Mouse (Mus musculus): ENCODE measurements around the gene Bricd5. TPM values are rescaled to one million over a fixed set of nuclear protein-coding genes. Genes with fewer than 3 reads are reported as not detected.
"Not testable (repeated sequence)": the region's sequence is repeated elsewhere in the genome, so short reads cannot be mapped to it uniquely, and the experiment has no call there.

Gene Bricd5
- 0.39 and 0.92 TPM in 2 replicates for polyA plus RNA-seq (2015; fragmentation: Nextera tagmentation; extraction: Ambion mirVana)

GRCm38 (mm10) chr17:24473612-24474275, at the start of gene Bricd5:
Gene Bricd5, plus strand, starts transcription at chr17:24473884.
- no peak within 1 kb of the TSS for H3K27ac ChIP-seq (ENCODE audit: low read length)
- H3K9ac ChIP-seq (replicated peaks; ENCODE audit: low read depth, low read length) = no peak within 1 kb of the TSS

GRCm38 (mm10) chr17:24424489-24424888, 49.2 kb upstream of the Bricd5 start:
- Histone ChIP-seq H3K9me3 (ENCODE audit: control insufficient read depth, low read length) (no peaks in the 10 kb centered on the region), H3K4me1 (replicated peaks; ENCODE audit: control insufficient read depth, insufficient read depth, low read length) (peaks cover 12% of the 10 kb centered on the region), H3K27me3 (replicated peaks; ENCODE audit: control insufficient read depth, insufficient read depth, low read length) (no peaks in the 10 kb centered on the region), H3K4me3 (replicated peaks; ENCODE audit: low read length) (no peak overlapping the region), H3K9ac (replicated peaks; ENCODE audit: low read depth, low read length) (no peak overlapping the region), H3K27ac (ENCODE audit: low read length) (no peak overlapping the region), H3K36me3 (ENCODE audit: control insufficient read depth, insufficient read depth) (peaks cover 34% of the 10 kb centered on the region), H3K4me2 (ENCODE audit: low read length) (no peak overlapping the region)
- WGBS = 95% methylated on average over 5 of the region's 5 CpGs
- no peak for ATAC-seq

More at GRCm38 (mm10) chr17:24473612-24474275, at the start of gene Bricd5:
- H3K9me3 ChIP-seq (ENCODE audit: control insufficient read depth, low read length) = no peaks in the 10 kb centered on the region
- no peak within 1 kb of the TSS for H3K4me3 ChIP-seq (replicated peaks; ENCODE audit: low read length)
- peaks cover 36% of the 10 kb centered on the region for H3K4me1 ChIP-seq (replicated peaks; ENCODE audit: control insufficient read depth, insufficient read depth, low read length)
- no peak for ATAC-seq
- H3K4me2 ChIP-seq (ENCODE audit: low read length) = no peak within 1 kb of the TSS
- H3K36me3 ChIP-seq (ENCODE audit: control insufficient read depth, insufficient read depth) = peaks cover 9% of the 10 kb centered on the region
- WGBS = 83% methylated on average over 6 of the region's 6 CpGs
- no peaks in the 10 kb centered on the region for H3K27me3 ChIP-seq (replicated peaks; ENCODE audit: control insufficient read depth, insufficient read depth, low read length)

DNA sequence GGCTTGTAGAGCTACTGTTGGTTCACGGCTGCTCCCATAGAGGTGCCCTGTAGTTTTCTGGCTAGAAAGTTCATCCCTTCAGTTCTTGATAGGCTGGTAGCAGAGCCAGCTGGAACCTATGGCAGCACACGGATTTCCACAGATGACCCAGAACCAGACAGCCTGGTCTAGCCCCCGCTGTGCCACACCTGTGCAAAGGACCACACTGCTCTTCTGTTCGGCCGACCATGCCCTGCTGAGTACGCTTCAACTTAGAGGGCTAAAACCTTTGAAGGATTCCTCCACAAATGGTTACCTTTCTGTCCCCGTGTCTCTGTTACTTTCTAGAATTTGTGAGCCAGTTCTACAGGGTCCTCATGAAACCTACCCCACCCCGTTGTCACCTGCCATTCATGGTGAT, 48.4 kb upstream of the Bricd5 start:
- not testable (repeated sequence) for H3K4me3 ChIP-seq (replicated peaks; ENCODE audit: low read length); H3K27me3 ChIP-seq (replicated peaks; ENCODE audit: control insufficient read depth, insufficient read depth, low read length); ATAC-seq; H3K27ac ChIP-seq (ENCODE audit: low read length); H3K9ac ChIP-seq (replicated peaks; ENCODE audit: low read depth, low read length); H3K9me3 ChIP-seq (ENCODE audit: control insufficient read depth, low read length); H3K4me2 ChIP-seq (ENCODE audit: low read length)
- H3K36me3 ChIP-seq (ENCODE audit: control insufficient read depth, insufficient read depth) = peaks cover 26% of the 10 kb centered on the region
- H3K4me1 ChIP-seq (replicated peaks; ENCODE audit: control insufficient read depth, insufficient read depth, low read length) = peaks cover 12% of the 10 kb centered on the region
- 94% methylated on average over 5 of the region's 8 CpGs for WGBS

DNA sequence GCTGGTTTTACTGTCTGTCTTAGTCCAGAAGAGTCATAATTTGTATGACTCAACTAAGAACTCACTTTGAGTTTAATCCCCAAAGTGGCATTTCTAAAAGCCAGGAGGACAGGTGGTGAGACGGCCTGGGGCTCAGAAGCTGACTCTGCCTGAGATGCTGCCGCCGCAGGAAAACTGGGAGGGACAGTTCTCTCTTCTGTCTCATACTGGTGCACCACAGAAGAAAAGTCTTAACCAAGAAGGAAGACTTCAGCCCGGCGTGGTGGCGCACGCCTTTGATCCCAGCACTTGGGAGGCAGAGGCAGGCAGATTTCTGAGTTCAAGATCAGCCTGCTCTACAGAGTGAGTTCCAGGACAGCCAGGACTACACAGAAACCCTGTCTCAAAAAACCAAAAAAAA, 47.8 kb upstream of the Bricd5 start:
- no peak for ATAC-seq
- H3K9me3 ChIP-seq (ENCODE audit: control insufficient read depth, low read length) = no peaks in the 10 kb centered on the region
- 92% methylated on average over 7 of the region's 7 CpGs for WGBS
- no peaks in the 10 kb centered on the region for H3K27me3 ChIP-seq (replicated peaks; ENCODE audit: control insufficient read depth, insufficient read depth, low read length)
- H3K4me2 ChIP-seq (ENCODE audit: low read length) = no peak overlapping the region
- no peak overlapping the region for H3K9ac ChIP-seq (replicated peaks; ENCODE audit: low read depth, low read length)
- H3K4me1 ChIP-seq (replicated peaks; ENCODE audit: control insufficient read depth, insufficient read depth, low read length) = peaks cover 12% of the 10 kb centered on the region
- no peak overlapping the region for H3K4me3 ChIP-seq (replicated peaks; ENCODE audit: low read length)
- H3K36me3 ChIP-seq (ENCODE audit: control insufficient read depth, insufficient read depth) = peaks cover 23% of the 10 kb centered on the region
- peak overlapping the region; percentile 91 for H3K27ac ChIP-seq (ENCODE audit: low read length)

DNA sequence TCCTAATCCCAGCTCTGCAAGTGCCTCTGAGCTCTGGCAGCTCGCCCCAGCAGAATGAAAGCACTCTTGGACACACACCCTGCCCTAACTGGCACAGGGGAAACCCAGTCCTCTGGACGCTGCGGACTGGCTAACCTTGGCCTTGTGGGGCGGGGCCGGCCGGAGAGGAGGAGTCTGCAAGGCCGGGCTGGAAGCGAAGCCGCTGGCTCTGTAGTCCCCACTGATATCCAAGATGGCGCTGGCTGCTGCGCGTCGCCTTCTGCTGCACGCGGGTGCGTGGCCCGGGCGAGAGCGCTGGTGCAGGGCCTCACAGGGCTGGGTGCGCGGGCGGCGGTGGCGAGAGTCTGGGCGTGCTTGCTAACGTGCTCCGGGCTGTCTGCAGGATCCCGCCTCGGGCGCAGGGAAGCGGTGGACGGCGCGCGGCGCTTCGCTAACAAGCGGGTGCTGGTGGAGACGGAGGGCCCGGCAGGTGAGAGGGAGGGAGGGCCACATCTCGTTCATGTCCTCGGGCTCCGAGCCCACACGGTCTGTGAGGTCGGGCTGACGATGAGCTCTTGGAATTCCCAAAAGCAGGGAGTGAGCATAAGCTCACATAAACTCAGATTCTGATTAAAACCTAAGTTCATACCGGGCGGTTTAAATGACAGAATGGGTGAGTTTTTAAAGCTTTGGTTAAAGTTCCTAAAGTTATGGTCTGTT, 47.1 kb upstream of the Bricd5 start, which contains the start of gene Eci1:
Gene Eci1, plus strand, starts transcription at position 171 of the 699 bp plus-strand sequence.
- Histone ChIP-seq H3K36me3 (ENCODE audit: control insufficient read depth, insufficient read depth) (peaks cover 17% of the 10 kb centered on the region), H3K4me2 (ENCODE audit: low read length) (peak within 1 kb of the TSS; percentile 63), H3K27me3 (replicated peaks; ENCODE audit: control insufficient read depth, insufficient read depth, low read length) (no peaks in the 10 kb centered on the region), H3K9ac (replicated peaks; ENCODE audit: low read depth, low read length) (peak within 1 kb of the TSS; percentile 85), H3K4me1 (replicated peaks; ENCODE audit: control insufficient read depth, insufficient read depth, low read length) (peaks cover 12% of the 10 kb centered on the region), H3K27ac (ENCODE audit: low read length) (peak within 1 kb of the TSS; percentile 91), H3K9me3 (ENCODE audit: control insufficient read depth, low read length) (no peaks in the 10 kb centered on the region), H3K4me3 (replicated peaks; ENCODE audit: low read length) (peak within 1 kb of the TSS; percentile 73)
- ATAC-seq = peak; percentile 97
- under 1% methylated on average over 48 of the region's 48 CpGs for WGBS

GRCm38 (mm10) chr17:24427170-24427557, 46.5 kb upstream of the Bricd5 start:
- peak overlapping the region; percentile 63 for H3K4me2 ChIP-seq (ENCODE audit: low read length)
- H3K4me3 ChIP-seq (replicated peaks; ENCODE audit: low read length) = peak overlapping the region; percentile 73
- peak overlapping the region; percentile 85 for H3K9ac ChIP-seq (replicated peaks; ENCODE audit: low read depth, low read length)
- H3K36me3 ChIP-seq (ENCODE audit: control insufficient read depth, insufficient read depth) = peaks cover 13% of the 10 kb centered on the region
- H3K4me1 ChIP-seq (replicated peaks; ENCODE audit: control insufficient read depth, insufficient read depth, low read length) = peaks cover 12% of the 10 kb centered on the region
- no peaks in the 10 kb centered on the region for H3K27me3 ChIP-seq (replicated peaks; ENCODE audit: control insufficient read depth, insufficient read depth, low read length)
- 6% methylated on average over 8 of the region's 8 CpGs for WGBS
- H3K9me3 ChIP-seq (ENCODE audit: control insufficient read depth, low read length) = no peaks in the 10 kb centered on the region
- no peak overlapping the region for H3K27ac ChIP-seq (ENCODE audit: low read length)
- no peak for ATAC-seq

DNA sequence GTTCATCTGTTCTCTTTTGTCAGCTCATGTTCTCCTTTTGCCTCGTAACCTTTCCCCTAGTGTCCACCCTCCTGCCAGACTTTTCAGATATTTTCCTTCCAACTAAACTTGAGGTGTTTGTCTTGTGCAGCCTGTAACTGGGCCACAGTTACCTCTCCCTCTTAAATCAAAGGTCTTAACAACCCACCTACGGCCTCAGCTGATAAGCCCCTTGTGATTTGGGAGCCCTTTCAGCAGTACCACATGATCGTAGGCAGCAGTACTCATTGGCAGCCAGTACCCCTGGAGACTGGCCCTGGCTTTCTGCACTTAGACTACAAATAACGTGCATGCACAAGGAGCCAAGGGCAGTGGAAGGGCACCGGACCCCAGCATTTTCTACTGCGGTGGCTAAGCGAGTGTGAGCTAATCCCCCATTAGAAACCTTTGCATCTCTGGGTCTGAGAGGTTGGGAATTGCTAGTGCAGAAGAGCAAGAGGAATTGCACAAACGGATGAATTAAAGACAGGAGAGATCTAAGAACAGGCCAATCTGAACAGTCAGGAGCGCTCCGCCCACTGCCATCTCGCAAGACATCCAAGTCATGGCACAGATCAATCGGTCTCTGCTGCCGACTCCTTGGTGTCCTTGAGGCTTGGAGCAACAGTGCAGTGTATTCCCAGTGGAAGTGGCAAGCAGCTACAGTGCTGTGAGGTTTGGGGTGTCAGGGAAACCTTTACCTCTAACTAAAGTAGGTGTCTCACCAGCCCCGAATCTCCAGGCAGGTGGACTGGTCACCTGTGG, 44.3 kb upstream of the Bricd5 start:
- Histone ChIP-seq H3K4me1 (replicated peaks; ENCODE audit: control insufficient read depth, insufficient read depth, low read length) (peaks cover 12% of the 10 kb centered on the region), H3K27ac (ENCODE audit: low read length) (no peak overlapping the region), H3K9ac (replicated peaks; ENCODE audit: low read depth, low read length) (no peak overlapping the region), H3K36me3 (ENCODE audit: control insufficient read depth, insufficient read depth) (peaks cover 3% of the 10 kb centered on the region), H3K27me3 (replicated peaks; ENCODE audit: control insufficient read depth, insufficient read depth, low read length) (no peaks in the 10 kb centered on the region), H3K4me2 (ENCODE audit: low read length) (no peak overlapping the region), H3K9me3 (ENCODE audit: control insufficient read depth, low read length) (no peaks in the 10 kb centered on the region), H3K4me3 (replicated peaks; ENCODE audit: low read length) (no peak overlapping the region)
- ATAC-seq = no peak
- WGBS = 91% methylated on average over 14 of the region's 14 CpGs

DNA sequence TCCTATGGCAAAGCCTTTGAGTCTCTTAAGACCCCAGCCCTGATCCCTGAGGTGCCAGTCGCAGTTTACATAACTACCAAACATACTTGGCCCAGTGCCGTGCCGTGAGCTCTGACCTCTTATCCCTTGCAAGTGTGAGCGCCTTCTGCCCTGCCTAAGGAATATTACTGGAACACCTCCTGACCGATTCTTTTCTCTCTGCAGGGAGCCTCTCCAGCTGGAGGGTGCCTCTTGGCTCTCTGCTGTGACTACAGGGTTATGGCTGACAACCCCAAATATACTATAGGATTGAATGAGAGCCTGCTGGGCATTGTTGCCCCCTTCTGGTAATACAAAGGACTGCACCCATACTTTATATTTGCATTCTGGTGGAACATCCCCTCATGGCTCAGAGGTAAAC, 36.7 kb upstream of the Bricd5 start:
- Histone ChIP-seq H3K27me3 (replicated peaks; ENCODE audit: control insufficient read depth, insufficient read depth, low read length) (no peaks in the 10 kb centered on the region), H3K4me1 (replicated peaks; ENCODE audit: control insufficient read depth, insufficient read depth, low read length) (no peaks in the 10 kb centered on the region), H3K4me2 (ENCODE audit: low read length) (no peak overlapping the region), H3K36me3 (ENCODE audit: control insufficient read depth, insufficient read depth) (peaks cover 12% of the 10 kb centered on the region), H3K27ac (ENCODE audit: low read length) (no peak overlapping the region), H3K9ac (replicated peaks; ENCODE audit: low read depth, low read length) (no peak overlapping the region), H3K4me3 (replicated peaks; ENCODE audit: low read length) (no peak overlapping the region), H3K9me3 (ENCODE audit: control insufficient read depth, low read length) (no peaks in the 10 kb centered on the region)
- 70% methylated on average over 5 of the region's 5 CpGs for WGBS
- ATAC-seq = peak; percentile 56; the same call in 1 of the 2 replicates

- no peak overlapping the region for H3K9ac ChIP-seq (replicated peaks; ENCODE audit: low read depth, low read length)
- no peaks in the 10 kb centered on the region for H3K27me3 ChIP-seq (replicated peaks; ENCODE audit: control insufficient read depth, insufficient read depth, low read length)
- 90% methylated on average over 8 of the region's 8 CpGs for WGBS
- H3K36me3 ChIP-seq (ENCODE audit: control insufficient read depth, insufficient read depth) = peaks cover 24% of the 10 kb centered on the region
- no peak overlapping the region for H3K27ac ChIP-seq (ENCODE audit: low read length)
- H3K9me3 ChIP-seq (ENCODE audit: control insufficient read depth, low read length) = no peaks in the 10 kb centered on the region
- no peak overlapping the region for H3K4me3 ChIP-seq (replicated peaks; ENCODE audit: low read length)
- H3K4me2 ChIP-seq (ENCODE audit: low read length) = no peak overlapping the region
- ATAC-seq = no peak
- no peaks in the 10 kb centered on the region for H3K4me1 ChIP-seq (replicated peaks; ENCODE audit: control insufficient read depth, insufficient read depth, low read length)
Measured at GRCm38 (mm10) chr17:24440377-24440776, 33.3 kb upstream of the Bricd5 start.

Measured in forebrain, embryonic 16.5 days (tissue).